Mouse (Mus musculus) yolk sac, embryonic 10.5 days (tissue): ENCODE measurements around the gene Spo11.

Source experiments
- DNase-seq: peaks from one replicate; pipeline ENCODE4 v3.0.0-alpha.2; 2017; ENCODE audit warnings: low spot score

The Spo11 gene

GRCm38 (mm10) chr2:173034998-173035397, 57.5 kb downstream of the Spo11 start:
- no peak for DNase-seq

GRCm38 (mm10) chr2:173035653-173036052, 58.2 kb downstream of the Spo11 start:
- no peak for DNase-seq

GRCm38 (mm10) chr2:173036055-173036454, 58.6 kb downstream of the Spo11 start:
- no peak for DNase-seq

- DNase-seq = no peak
Observed at GRCm38 (mm10) chr2:173036611-173037010, 59.1 kb downstream of the Spo11 start.

- DNase-seq = no peak
Observed at GRCm38 (mm10) chr2:173037347-173037746, 59.8 kb downstream of the Spo11 start.

GRCm38 (mm10) chr2:173037827-173038607, 60.5 kb downstream of the Spo11 start:
- DNase-seq = no peak

- DNase-seq = no peak
Observed at GRCm38 (mm10) chr2:173039041-173039440, 61.5 kb downstream of the Spo11 start.

- no peak for DNase-seq
Observed at GRCm38 (mm10) chr2:173040803-173041202, 63.3 kb downstream of the Spo11 start.

- no peak for DNase-seq
Observed at GRCm38 (mm10) chr2:173041242-173041641, 63.7 kb downstream of the Spo11 start.

GRCm38 (mm10) chr2:173041893-173042292, 64.4 kb downstream of the Spo11 start:
- DNase-seq = no peak

- no peak for DNase-seq
Observed at GRCm38 (mm10) chr2:173042504-173043162, 65.1 kb downstream of the Spo11 start.
